Mouse (Mus musculus) midbrain, postnatal 0 days (tissue): ENCODE measurements around the gene Mark2. TPM values are rescaled to one million over a fixed set of nuclear protein-coding genes. Genes with fewer than 3 reads are reported as not detected.

Experiments
- ATAC-seq: fragments of 200-750 bp; cut with Nextera tagmentation; 2 replicates; pipeline ENCODE4 v1.8.0; 2017; ENCODE audit warnings: moderate number of reproducible peaks, mild to moderate bottlenecking, moderate TSS enrichment, moderate library complexity; ENCODE audit not compliant: low FRiP score
- DNase-seq: peaks from one replicate; pipeline ENCODE4 v3.0.0-alpha.2; 2015; ENCODE audit warnings: low spot score
- H3K27ac ChIP-seq: fragments of 300-500 bp; sonication (generic); 2 replicates; pipeline ENCODE4 v1.5.1; 2014; ENCODE audit warnings: low read depth, mild to moderate bottlenecking, low read length, mixed read lengths
- H3K27me3 ChIP-seq: fragments of 300-500 bp; sonication (generic); 2 replicates; pipeline ENCODE4 v1.6.1; 2014; ENCODE audit warnings: low read length, control low read depth, mixed read lengths; ENCODE audit not compliant: insufficient read depth
- H3K36me3 ChIP-seq: fragments of 300-500 bp; sonication (generic); 2 replicates; pipeline ENCODE4 v1.6.1; 2014; ENCODE audit warnings: low read length, control low read depth, mixed read lengths; ENCODE audit not compliant: insufficient read depth
- H3K4me1 ChIP-seq: fragments of 300-500 bp; sonication (generic); 2 replicates; pipeline ENCODE4 v1.6.1; 2014; ENCODE audit warnings: mild to moderate bottlenecking, control low read depth, antibody characterized with exemption, low read length, mixed read lengths; ENCODE audit not compliant: insufficient read depth
- H3K4me2 ChIP-seq: fragments of 300-500 bp; sonication (generic); 2 replicates; pipeline ENCODE4 v1.6.1; 2014; ENCODE audit warnings: low read depth, mild to moderate bottlenecking, low read length, mixed read lengths; ENCODE audit not compliant: poor library complexity, severe bottlenecking
- H3K4me3 ChIP-seq: fragments of 300-500 bp; sonication (generic); 2 replicates; pipeline ENCODE4 v1.5.1; 2014; ENCODE audit warnings: low read depth, mild to moderate bottlenecking, low read length, moderate library complexity
- H3K9ac ChIP-seq: fragments of 300-500 bp; sonication (generic); replicated peaks from 2 replicates; pipeline ENCODE4 v1.6.1; 2014; ENCODE audit warnings: mild to moderate bottlenecking, low read length, moderate library complexity, mixed read lengths; ENCODE audit not compliant: poor library complexity, severe bottlenecking
- H3K9me3 ChIP-seq: fragments of 300-500 bp; sonication (generic); 2 replicates; pipeline ENCODE4 v1.6.1; 2016; ENCODE audit warnings: low read length, control low read depth
- CTCF ChIP-seq: IDR thresholded peaks from 2 replicates; pipeline ENCODE4 v1.5.1; 2016; ENCODE audit warnings: antibody characterized with exemption, mild to moderate bottlenecking
- WGBS: fragments of 180-500 bp; shearing (Covaris S2); extraction: QIAGEN DNeasy Blood & Tissue Kit; methylation state at CpG from one replicate; pipeline ENCODE4 v1.1.7; 2014; 5-methylcytosine and 5-hydroxymethylcytosine counted together
- polyA plus RNA-seq: library from polyadenylated mRNA; unstranded; fragments of >200 nt; fragmentation: Nextera tagmentation; extraction: Ambion mirVana; gene quantifications from 2 replicates; pipeline ENCODE4 v1.2.1, GENCODE M21; 2015
- total RNA-seq: library from RNA; depleted of rRNA; stranded (reverse); fragments of >200 nt; gene quantifications from 2 replicates; pipeline ENCODE4 v1.2.3, GENCODE M21; 2014; rRNA removed

Gene Mark2
- total RNA-seq (41.2 and 49.1 TPM in 2 replicates), polyA plus RNA-seq (38.0 and 38.1 TPM in 2 replicates)

DNA sequence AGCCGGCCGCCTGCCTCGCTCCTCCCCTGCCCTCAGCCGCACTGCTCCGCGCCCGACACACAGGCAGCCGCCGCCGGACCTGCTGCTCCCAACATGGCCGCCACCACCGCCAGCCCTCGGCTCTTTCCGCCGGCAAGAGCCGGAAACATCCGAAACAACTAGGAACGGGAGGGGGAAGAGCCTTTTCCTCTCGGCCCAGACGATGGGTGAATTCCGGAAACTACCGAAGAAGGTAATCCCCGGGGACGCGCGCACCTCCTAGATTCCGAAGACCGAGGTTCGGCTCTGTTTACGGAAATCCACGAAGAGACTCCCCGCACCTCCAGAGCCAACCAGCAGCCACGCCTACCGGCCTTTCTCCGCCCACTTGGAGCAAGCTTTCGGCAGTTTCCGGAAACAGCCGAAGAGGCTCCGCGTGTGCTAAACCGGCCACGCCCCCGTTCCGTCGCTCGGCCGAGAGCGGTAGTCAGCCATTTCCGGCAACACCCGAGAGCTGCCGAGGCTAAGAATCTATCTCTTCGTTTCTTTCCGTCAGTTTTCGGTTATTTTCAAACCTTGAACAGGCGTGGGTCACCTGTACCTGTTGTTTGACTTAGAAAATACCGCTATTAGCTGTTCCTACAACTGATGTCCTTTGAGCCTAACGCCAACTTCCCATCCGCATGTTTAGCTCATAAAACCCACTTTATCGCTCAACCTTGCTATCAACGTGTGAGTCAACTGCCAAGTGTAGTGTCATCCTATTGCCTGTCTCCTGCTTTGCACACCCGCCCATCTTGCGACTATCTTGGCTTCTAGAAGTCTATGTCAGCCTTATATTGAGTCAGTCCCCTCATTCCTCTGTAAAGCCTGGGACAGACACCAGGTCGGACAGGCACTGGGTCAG lies at the start of gene Mark2:
Mark2 (minus strand) TSS at position 349 of the 886 bp plus-strand sequence.
- 2% methylated on average over 63 of the region's 63 CpGs for WGBS

GRCm38 (mm10) chr19:7388488-7388887 lies 46.8 kb upstream of the Mark2 start:
- no peak overlapping the region for H3K4me3 ChIP-seq

More for the DNA sequence above, at the start of gene Mark2:
- H3K27me3 ChIP-seq, result no peaks in the 10 kb centered on the region
- TF ChIP-seq CTCF, result no peak
- DNase-seq (peak; percentile 100), ATAC-seq (peak; percentile 95)
- H3K9me3 ChIP-seq, result no peaks in the 10 kb centered on the region
- peak within 1 kb of the TSS; percentile 89 for H3K4me3 ChIP-seq
- peaks cover 21% of the 10 kb centered on the region for H3K4me1 ChIP-seq
- peak within 1 kb of the TSS; percentile 77 for H3K27ac ChIP-seq
- H3K9ac ChIP-seq, result peak within 1 kb of the TSS; percentile 99
- H3K36me3 ChIP-seq, result no peaks in the 10 kb centered on the region
- peak within 1 kb of the TSS; percentile 90 for H3K4me2 ChIP-seq

GRCm38 (mm10) chr19:7386042-7386441 lies 44.4 kb upstream of the Mark2 start:
- Histone ChIP-seq H3K4me3 (no peak overlapping the region), H3K4me1 (peaks cover 6% of the 10 kb centered on the region; the same call in 1 of the 2 replicates), H3K27ac (no peak overlapping the region), H3K9me3 (no peaks in the 10 kb centered on the region), H3K9ac (no peak overlapping the region), H3K4me2 (no peak overlapping the region), H3K36me3 (no peaks in the 10 kb centered on the region), H3K27me3 (no peaks in the 10 kb centered on the region)
- DNase-seq (no peak), ATAC-seq (no peak)
- no peak for TF ChIP-seq CTCF
- WGBS, result 26% methylated on average over 2 of the region's 2 CpGs

More at GRCm38 (mm10) chr19:7388488-7388887, 46.8 kb upstream of the Mark2 start:
- H3K9me3 ChIP-seq, result no peaks in the 10 kb centered on the region
- ATAC-seq (no peak), DNase-seq (no peak)
- H3K27me3 ChIP-seq, result no peaks in the 10 kb centered on the region
- no peaks in the 10 kb centered on the region for H3K36me3 ChIP-seq
- H3K27ac ChIP-seq, result no peak overlapping the region
- no peaks in the 10 kb centered on the region; the same call in 1 of the 2 replicates for H3K4me1 ChIP-seq
- H3K9ac ChIP-seq, result no peak overlapping the region
- no peak overlapping the region for H3K4me2 ChIP-seq
- no peak for TF ChIP-seq CTCF
- 91% methylated on average over 6 of the region's 6 CpGs for WGBS

DNA sequence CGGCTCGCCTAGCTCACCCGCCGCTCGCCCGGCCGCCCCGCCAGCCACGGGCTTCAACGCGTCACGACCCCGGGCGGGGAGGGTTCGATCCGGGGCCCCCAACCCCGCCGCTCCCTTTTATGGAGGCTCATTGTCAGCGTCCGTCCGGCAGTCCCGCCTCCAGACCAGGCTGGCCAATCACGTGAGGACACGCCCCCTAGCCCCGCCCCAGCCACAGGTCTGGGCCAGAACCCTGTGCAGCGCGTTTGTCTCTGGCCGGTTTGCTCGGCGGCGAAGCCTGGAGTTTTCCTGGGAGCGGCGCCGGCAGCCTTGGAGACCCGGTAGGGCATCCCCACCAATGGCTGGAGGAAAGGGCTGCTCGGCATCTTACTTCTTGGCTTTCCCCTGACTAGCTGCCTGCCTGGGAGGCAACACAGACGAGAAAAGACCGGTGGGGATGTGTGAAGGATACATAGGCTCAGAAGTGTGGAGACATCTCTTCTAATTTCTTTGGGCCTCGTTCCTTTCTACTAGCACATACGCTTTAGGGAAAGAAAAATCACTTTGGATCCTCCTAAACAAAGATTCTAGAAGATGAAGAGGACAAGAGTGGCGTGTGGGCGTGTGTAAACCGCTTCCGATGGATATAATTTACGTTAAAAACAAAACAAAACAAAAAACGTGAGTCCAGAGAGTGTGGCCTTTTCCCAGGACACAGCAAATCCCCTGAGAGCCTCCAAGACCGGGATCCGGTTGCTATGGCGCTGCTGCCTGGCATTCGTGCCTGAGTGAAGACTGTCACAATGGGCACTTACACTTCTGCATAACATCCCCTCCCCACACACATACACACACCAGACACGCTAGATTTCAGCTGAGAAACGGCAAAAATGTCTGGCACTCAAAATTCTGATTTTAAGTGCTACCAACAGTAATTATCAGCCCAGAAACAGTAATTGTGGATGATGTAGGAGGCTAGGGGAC lies 41.5 kb upstream of the Mark2 start, which contains the start of gene Spindoc:
Spindoc (minus strand) TSS at position 92 of the 963 bp plus-strand sequence.
- peak; percentile 98 for ATAC-seq

GRCm38 (mm10) chr19:7382248-7382902 lies 40.7 kb upstream of the Mark2 start:
- no peaks in the 10 kb centered on the region for H3K27me3 ChIP-seq
- peak overlapping the region; percentile 87 for H3K9ac ChIP-seq
- no peaks in the 10 kb centered on the region for H3K9me3 ChIP-seq
- no peaks in the 10 kb centered on the region for H3K36me3 ChIP-seq
- TF ChIP-seq CTCF, result 0 out of 2 replicates have a peak, but pooled peaks have one; percentile 25
- peaks cover 7% of the 10 kb centered on the region; the same call in 1 of the 2 replicates for H3K4me1 ChIP-seq
- peak overlapping the region; percentile 92 for H3K27ac ChIP-seq
- peak overlapping the region; percentile 93 for H3K4me3 ChIP-seq
- peak; percentile 72 for DNase-seq
- WGBS, result under 1% methylated on average over 49 of the region's 60 CpGs
- peak; percentile 75 for ATAC-seq
- peak overlapping the region; percentile 78 for H3K4me2 ChIP-seq

More for the DNA sequence above, 41.5 kb upstream of the Mark2 start, which contains the start of gene Spindoc:
- peak within 1 kb of the TSS; percentile 92 for H3K27ac ChIP-seq
- H3K4me1 ChIP-seq, result peaks cover 7% of the 10 kb centered on the region; the same call in 1 of the 2 replicates
- peak within 1 kb of the TSS; percentile 93 for H3K4me3 ChIP-seq
- H3K4me2 ChIP-seq, result peak within 1 kb of the TSS; percentile 78
- no peaks in the 10 kb centered on the region for H3K36me3 ChIP-seq
- under 1% methylated on average over 44 of the region's 52 CpGs for WGBS
- H3K9ac ChIP-seq, result peak within 1 kb of the TSS; percentile 87
- no peak; the same call in 1 of the 2 replicates for TF ChIP-seq CTCF
- no peaks in the 10 kb centered on the region for H3K9me3 ChIP-seq
- H3K27me3 ChIP-seq, result no peaks in the 10 kb centered on the region
- DNase-seq, result peak; percentile 98
